Mouse (Mus musculus) left cerebral cortex, postnatal 36 days (tissue): ENCODE measurements around the gene Gm20834. TPM values are rescaled to one million over a fixed set of nuclear protein-coding genes. Genes with fewer than 3 reads are reported as not detected.
"Not testable (repeated sequence)": the region's sequence is repeated elsewhere in the genome, so short reads cannot be mapped to it uniquely, and the experiment has no call there.

ENCODE experiments used
- DNase-seq, 2 experiments: peaks; one replicate each; pipeline ENCODE4 v3.0.0; 2021 to 2022; ENCODE audit warnings: low spot score in 2 of 2, mixed read lengths in 1 of 2
- intact Hi-C: fragments of 180-260 bp; cut with DNase I; formaldehyde crosslinking; loops from one replicate; pipeline ENCODE4 v1.15.1; 2025
- total RNA-seq, 2 experiments: library from RNA; stranded (reverse); gene quantifications; 2 replicates each; pipeline ENCODE4 v1.2.3; 2021

Gene Gm20834
- not detected for total RNA-seq

- intact Hi-C loops, DNase-seq: not testable (repeated sequence)
Observed at GRCm38 (mm10) chrY:10324489-10324888, at the start of gene Gm20834. Gene Gm20834 (minus strand): TSS chrY:10324589.

Other genes with a start within 250 kb of the Gm20834 start
- not detected for gene Gm21310, start 177.4 kb downstream of the Gm20834 start, total RNA-seq
- not detected for gene Gm28510, start 88.1 kb upstream of the Gm20834 start, total RNA-seq
- gene Gm20737, start 211.5 kb upstream of the Gm20834 start, total RNA-seq, result not detected
- gene Gm21775, start 228.9 kb upstream of the Gm20834 start, total RNA-seq, result not detected